Mouse (Mus musculus) spleen, adult 2 months (tissue): ENCODE data around the gene Spaca6. TPM values are rescaled to one million over a fixed set of nuclear protein-coding genes. Genes with fewer than 3 reads are reported as not detected.

ENCODE experiments used
- DNase-seq, 2 experiments: peaks; one replicate each; pipeline versions ENCODE4 v3.0.0 to v3.0.0-alpha.2; 2012 to 2021; ENCODE audit warnings: low spot score in 2 of 2, low read depth in 1 of 2
- H3K27ac ChIP-seq: fragments of 200-500 bp; 2 replicates; pipeline ENCODE4 v1.5.1; 2012; ENCODE audit warnings: low read length, inconsistent platforms; ENCODE audit not compliant: insufficient read depth
- H3K27me3 ChIP-seq: fragments of 200-500 bp; 2 replicates; pipeline ENCODE4 v1.6.1; 2012; ENCODE audit warnings: mild to moderate bottlenecking, moderate library complexity, low read length, inconsistent platforms; ENCODE audit not compliant: control insufficient read depth, insufficient read depth
- H3K36me3 ChIP-seq: fragments of 200-500 bp; 2 replicates; pipeline ENCODE4 v1.6.1; 2012; ENCODE audit warnings: mild to moderate bottlenecking, low read length, inconsistent platforms; ENCODE audit not compliant: control insufficient read depth, insufficient read depth
- H3K4me1 ChIP-seq: fragments of 200-500 bp; 2 replicates; pipeline ENCODE4 v1.6.1; 2011; ENCODE audit warnings: inconsistent platforms; ENCODE audit not compliant: control insufficient read depth, insufficient read depth, insufficient read length
- H3K4me3 ChIP-seq: fragments of 200-500 bp; 2 replicates; pipeline ENCODE4 v1.5.1; 2011; ENCODE audit warnings: mild to moderate bottlenecking, inconsistent platforms; ENCODE audit not compliant: insufficient read depth, insufficient read length; ENCODE audit errors: extremely low read depth
- CTCF ChIP-seq: fragments of 200-500 bp; IDR thresholded peaks from 2 replicates; pipeline ENCODE4 v1.5.1; 2011; ENCODE audit warnings: mild to moderate bottlenecking, inconsistent platforms; ENCODE audit not compliant: insufficient read depth, insufficient read length, insufficient replicate concordance; ENCODE audit errors: extremely low read depth
- POLR2A ChIP-seq: fragments of 200-500 bp; IDR thresholded peaks from 2 replicates; pipeline ENCODE4 v1.6.1; 2011; ENCODE audit warnings: low read depth, low read length, inconsistent platforms
- WGBS: fragments of 180-500 bp; shearing (Covaris S2); methylation state at CpG from one replicate; pipeline ENCODE4 v1.1.7; 2018; 5-methylcytosine and 5-hydroxymethylcytosine counted together
- polyA plus RNA-seq: library from polyadenylated mRNA; depleted of rRNA; stranded (reverse); fragments of >200 nt; gene quantifications from 2 replicates; pipeline ENCODE4 v1.2.3, GENCODE M21; 2012

Spaca6 gene
- polyA plus RNA-seq, 1 experiment = 8.6 TPM

- DNase-seq = no peak
- Histone ChIP-seq H3K36me3 (no peaks in the 10 kb centered on the region), H3K27me3 (no peaks in the 10 kb centered on the region; the same call in 1 of the 2 replicates), H3K27ac (no peak overlapping the region), H3K4me1 (no peaks in the 10 kb centered on the region), H3K4me3 (no peak overlapping the region)
- 64% methylated on average over 10 of the region's 10 CpGs for WGBS
- TF ChIP-seq POLR2A (no peak), CTCF (no peak)
Measured at GRCm38 (mm10) chr17:17845187-17846027, 18.4 kb downstream of the Spaca6 start.

GRCm38 (mm10) chr17:17848988-17849387 is 22.0 kb downstream of the Spaca6 start:
- H3K27ac ChIP-seq = no peak overlapping the region
- H3K27me3 ChIP-seq = no peaks in the 10 kb centered on the region; the same call in 1 of the 2 replicates
- no peaks in the 10 kb centered on the region for H3K36me3 ChIP-seq
- H3K4me3 ChIP-seq = no peak overlapping the region
- no peak for DNase-seq
- 40% methylated on average over 2 of the region's 2 CpGs for whole genome bisulfite sequencing
- TF ChIP-seq CTCF (no peak), POLR2A (no peak)
- H3K4me1 ChIP-seq = no peaks in the 10 kb centered on the region

GRCm38 (mm10) chr17:17849906-17850712 is 23.2 kb downstream of the Spaca6 start:
- Histone ChIP-seq H3K4me3 (no peak overlapping the region), H3K27ac (no peak overlapping the region), H3K36me3 (no peaks in the 10 kb centered on the region), H3K4me1 (no peaks in the 10 kb centered on the region), H3K27me3 (no peaks in the 10 kb centered on the region; the same call in 1 of the 2 replicates)
- no peak for DNase-seq
- WGBS = 47% methylated on average over 55 of the region's 55 CpGs
- no peak for TF ChIP-seq POLR2A
- no peak for TF ChIP-seq CTCF

GRCm38 (mm10) chr17:17855064-17855838 is 28.3 kb downstream of the Spaca6 start, which contains the start of gene Has1:
Gene Has1, minus strand, starts transcription at chr17:17855205.
- TF ChIP-seq CTCF = no peak
- no peak for TF ChIP-seq POLR2A
- Histone ChIP-seq H3K4me1 (no peaks in the 10 kb centered on the region), H3K27me3 (no peaks in the 10 kb centered on the region), H3K4me3 (no peak within 1 kb of the TSS), H3K36me3 (no peaks in the 10 kb centered on the region), H3K27ac (no peak within 1 kb of the TSS)
- DNase-seq = no peak
- WGBS = 73% methylated on average over 8 of the region's 8 CpGs

- WGBS = 82% methylated on average over 1 of the region's 1 CpGs
- H3K27me3 ChIP-seq = no peaks in the 10 kb centered on the region
- no peak for TF ChIP-seq POLR2A
- TF ChIP-seq CTCF = no peak
- no peak for DNase-seq
- H3K27ac ChIP-seq = no peak overlapping the region
- H3K4me3 ChIP-seq = no peak overlapping the region
- H3K36me3 ChIP-seq = no peaks in the 10 kb centered on the region
- no peaks in the 10 kb centered on the region for H3K4me1 ChIP-seq
Measured at GRCm38 (mm10) chr17:17856612-17857011, 29.7 kb downstream of the Spaca6 start.

GRCm38 (mm10) chr17:17857446-17857845 is 30.5 kb downstream of the Spaca6 start:
- no peak overlapping the region for H3K4me3 ChIP-seq
- WGBS = 78% methylated on average over 1 of the region's 1 CpGs
- no peak for TF ChIP-seq POLR2A
- H3K27me3 ChIP-seq = no peaks in the 10 kb centered on the region
- DNase-seq = no peak
- no peaks in the 10 kb centered on the region for H3K4me1 ChIP-seq
- no peak overlapping the region for H3K27ac ChIP-seq
- no peaks in the 10 kb centered on the region for H3K36me3 ChIP-seq

- H3K4me3 ChIP-seq = no peak overlapping the region
- TF ChIP-seq POLR2A (no peak), CTCF (no peak)
- H3K36me3 ChIP-seq = no peaks in the 10 kb centered on the region
- DNase-seq = no peak
- H3K27ac ChIP-seq = no peak overlapping the region
- H3K4me1 ChIP-seq = no peaks in the 10 kb centered on the region
- 56% methylated on average over 3 of the region's 3 CpGs for WGBS
- no peaks in the 10 kb centered on the region for H3K27me3 ChIP-seq
Measured at GRCm38 (mm10) chr17:17860110-17860509, 33.2 kb downstream of the Spaca6 start.
